Mouse (Mus musculus) spleen, postnatal 10 days (tissue): ENCODE results near the gene Capn5.
A peak's percentile ranks its signal among the peaks of the same experiment; 100 is the strongest.

Source experiments
- DNase-seq, 2 experiments: peaks; one replicate each; pipeline ENCODE4 v3.0.0; 2021 to 2022; ENCODE audit warnings: low spot score in 2 of 2

Capn5 gene

GRCm38 (mm10) chr7:98111233-98111632 is 66.8 kb downstream of the Capn5 start:
- no peak for DNase-seq

GRCm38 (mm10) chr7:98109771-98110170 is 68.3 kb downstream of the Capn5 start:
- DNase-seq, result no peak

DNA sequence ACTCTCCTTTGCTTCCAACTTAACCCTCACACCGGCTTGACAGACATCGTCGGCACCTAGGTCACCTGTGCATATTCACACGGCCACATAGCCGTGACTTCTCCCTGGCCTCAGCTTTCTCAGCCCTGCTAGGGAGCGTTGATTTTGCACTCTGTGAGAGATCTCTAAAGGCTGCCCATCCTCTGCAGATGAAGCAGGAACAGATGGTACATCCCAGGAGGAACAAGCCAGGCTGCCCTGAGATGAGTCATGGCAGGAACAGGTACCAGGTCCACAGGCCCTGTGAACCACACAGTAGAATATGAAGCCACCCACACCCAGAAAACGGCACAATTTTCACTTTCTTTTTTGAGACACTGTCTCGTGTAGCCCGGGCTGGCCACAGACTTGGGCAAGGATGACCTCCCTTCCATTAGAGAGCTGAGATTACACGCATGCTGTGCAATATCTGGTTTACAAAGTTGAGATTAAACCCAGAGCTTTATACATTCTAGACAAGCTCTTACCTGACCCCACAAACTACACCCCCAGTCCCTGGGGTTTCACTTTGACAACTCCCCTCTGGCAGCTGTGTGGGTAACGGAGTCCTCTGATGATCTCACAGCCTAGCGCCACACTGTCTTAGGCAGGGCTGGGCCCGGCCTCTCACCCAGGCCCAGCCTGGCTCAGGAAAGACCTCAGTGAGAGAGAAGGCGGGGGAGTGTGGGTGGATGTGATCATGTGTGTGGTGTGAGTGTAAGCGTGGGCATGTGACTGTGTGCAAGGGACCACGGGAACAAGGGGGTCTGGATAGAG is 69.2 kb downstream of the Capn5 start:
- DNase-seq, result no peak

DNA sequence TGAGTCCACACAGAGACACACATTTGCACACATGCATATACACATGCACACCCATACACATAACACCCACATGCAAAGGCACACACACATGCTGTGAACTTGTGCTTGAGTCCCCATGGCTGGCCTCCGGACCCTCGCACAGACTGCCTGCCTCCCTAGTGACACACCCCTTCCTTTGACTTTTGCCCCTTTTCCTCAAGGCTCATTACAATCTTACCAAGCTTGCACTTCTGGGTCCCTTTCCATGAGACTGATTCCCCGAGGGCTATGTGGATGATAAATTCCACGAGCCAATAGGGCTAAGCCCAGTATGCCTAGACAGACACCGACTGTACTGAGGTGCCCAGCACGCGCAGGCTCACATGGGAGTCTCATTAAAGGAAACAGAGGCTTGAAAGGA is 71.8 kb downstream of the Capn5 start:
- no peak for DNase-seq

- DNase-seq, result no peak
Observed at GRCm38 (mm10) chr7:98104481-98105435, 73.3 kb downstream of the Capn5 start.

DNA sequence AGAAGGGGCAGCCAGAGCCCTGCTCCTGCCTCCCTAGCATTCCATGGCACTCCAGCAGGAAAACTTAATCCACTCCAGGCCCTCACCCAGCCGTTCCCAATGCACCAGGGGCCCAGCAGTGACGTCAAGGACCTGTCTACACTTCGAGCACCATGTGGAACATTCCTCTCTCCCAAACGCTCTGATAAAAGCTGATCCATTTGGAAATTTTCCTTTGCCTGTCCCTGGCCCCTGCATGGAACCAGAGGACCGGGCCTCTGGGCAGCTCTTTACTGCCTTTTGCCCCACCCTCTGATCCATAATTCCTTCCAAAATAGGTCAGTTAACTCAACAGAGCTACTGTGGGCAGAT is 74.2 kb downstream of the Capn5 start:
- no peak for DNase-seq

GRCm38 (mm10) chr7:98103002-98103941 is 74.8 kb downstream of the Capn5 start:
- peak; percentile 74 to 86 for DNase-seq

DNA sequence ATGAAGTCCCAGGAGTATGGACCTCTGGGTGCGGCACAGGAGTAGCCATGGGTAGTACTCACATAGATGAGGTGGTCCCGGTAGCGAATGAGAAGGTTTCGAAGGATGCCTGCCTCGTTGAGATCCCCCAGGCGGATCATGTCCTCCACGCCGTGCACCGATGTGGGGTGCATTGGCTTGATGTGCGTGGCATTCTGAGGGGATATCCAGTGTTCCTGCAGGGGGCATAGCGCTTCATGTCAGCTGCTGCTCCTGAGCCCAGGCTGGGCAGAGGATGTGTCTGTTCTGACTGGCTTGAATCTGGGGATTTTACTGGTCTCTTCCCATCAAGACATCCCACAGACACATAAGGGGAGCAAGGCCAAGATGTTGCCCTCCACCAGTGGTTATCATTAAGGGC is 75.6 kb downstream of the Capn5 start:
- DNase-seq, result no peak

DNA sequence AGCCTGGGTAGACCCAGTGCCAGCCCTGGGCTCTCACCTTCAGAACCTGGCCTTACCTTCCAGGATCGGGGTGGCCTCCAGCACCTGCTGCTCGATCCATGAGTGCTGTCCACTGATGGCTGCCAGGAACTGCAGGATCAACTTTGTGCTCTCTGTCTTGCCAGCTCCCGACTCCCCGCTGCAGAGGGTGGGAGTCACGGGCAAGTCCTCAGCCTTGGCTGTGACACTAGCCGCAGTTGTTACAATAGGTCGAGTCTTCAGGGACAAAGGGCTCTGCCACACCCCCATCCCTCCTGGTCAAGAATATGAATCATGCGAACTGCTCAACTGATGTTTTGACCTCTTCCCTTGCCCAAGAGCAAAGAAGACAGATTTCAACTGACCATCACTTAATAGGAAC is 80.5 kb downstream of the Capn5 start:
- DNase-seq, result no peak

DNA sequence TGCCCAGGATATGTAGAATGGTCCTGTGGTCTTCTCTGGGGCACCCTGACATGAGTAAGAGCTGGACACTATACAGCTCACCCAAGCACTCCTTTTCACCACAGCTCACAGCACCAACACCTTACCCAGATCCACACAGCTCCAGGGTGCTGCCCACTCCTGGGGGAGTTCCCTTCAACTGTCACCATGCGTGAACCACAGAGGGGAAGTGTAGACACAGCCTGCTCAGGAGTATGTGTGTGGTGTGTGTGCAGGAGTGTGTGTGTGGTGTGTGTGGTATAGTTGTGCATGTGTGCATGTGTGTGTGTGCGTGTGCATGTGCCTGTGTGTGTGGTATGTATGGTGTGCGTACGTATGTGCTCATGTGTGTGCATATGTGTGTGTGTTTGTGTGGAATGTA is 82.2 kb downstream of the Capn5 start:
- no peak for DNase-seq

GRCm38 (mm10) chr7:98086346-98086745 is 91.7 kb downstream of the Capn5 start:
- DNase-seq, result no peak

DNA sequence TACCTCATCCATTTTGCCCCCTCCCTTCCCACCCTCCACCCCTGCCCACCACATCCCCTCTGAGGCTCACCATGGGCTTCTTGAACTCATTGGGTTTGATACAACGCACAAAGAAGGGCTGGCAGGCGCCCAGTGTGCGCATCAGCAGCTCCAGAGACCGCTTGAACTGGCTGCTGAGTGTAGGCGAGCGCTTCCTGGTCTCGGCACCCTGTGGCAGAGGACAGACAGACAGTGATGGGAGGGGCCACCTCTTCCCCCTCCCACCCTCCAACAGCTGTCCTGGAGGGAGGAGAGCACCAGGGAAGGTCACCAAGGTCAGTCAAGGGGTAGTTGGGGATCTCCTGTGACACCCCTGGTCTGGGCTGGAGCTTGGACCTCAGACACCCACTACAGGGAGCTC is 92.8 kb downstream of the Capn5 start:
- DNase-seq, result peak in 1 of 2 experiments; percentile 37

DNA sequence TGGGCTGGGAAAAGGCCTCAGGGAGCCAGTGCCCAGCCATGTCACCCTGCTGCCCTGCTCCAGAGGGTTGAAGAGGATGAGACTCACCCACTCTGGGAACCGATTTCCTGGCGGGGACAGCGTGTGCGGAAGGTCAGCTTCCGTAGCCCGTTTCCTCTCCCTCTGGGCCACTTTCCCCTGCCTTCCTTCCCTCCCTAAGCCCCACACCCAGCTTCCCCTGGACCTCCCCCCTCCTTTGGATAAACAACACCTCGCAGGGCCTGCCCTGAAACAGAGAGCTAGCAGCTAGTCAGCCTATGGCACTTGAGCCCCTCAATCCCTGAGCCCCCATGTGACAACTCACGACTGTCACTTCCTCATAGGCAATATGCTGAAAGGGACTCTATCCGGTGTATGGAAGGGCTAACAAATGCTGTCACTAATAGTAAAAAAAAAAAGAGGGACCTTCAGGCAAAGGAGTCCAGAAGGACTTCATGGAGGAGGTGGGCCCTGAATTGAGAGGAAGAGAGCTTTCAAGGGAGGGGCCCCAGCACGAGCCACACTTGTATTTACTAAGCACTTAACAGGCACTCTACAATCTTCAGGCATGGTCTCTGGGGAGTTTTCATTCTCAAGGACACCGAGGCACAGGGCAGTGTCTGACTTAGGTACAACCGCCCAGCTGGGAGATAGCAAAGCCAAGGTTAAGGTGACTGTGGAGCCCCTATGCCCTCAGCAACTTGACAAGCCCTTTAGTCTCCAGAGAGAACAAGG is 93.4 kb downstream of the Capn5 start:
- DNase-seq, result no peak

DNA sequence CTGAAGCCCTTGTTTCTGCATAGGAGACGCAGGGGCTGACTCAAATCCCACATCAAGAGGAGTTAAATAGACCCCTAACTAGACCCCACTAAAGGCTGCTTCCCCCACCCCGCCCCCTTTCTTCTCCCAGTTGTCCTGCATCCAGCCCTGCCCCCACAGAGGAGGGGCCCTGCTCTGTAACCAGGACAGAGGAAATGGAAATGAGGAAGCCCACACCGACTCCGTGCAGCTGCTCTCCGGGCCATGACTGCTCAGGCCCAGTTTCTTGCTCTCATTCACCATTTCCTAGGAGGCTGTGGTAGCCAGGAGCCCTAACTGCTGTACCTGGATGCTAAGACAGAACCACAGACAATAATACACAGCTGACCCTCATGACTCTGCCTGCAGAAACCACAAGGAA is 95.7 kb downstream of the Capn5 start:
- DNase-seq, result no peak

DNA sequence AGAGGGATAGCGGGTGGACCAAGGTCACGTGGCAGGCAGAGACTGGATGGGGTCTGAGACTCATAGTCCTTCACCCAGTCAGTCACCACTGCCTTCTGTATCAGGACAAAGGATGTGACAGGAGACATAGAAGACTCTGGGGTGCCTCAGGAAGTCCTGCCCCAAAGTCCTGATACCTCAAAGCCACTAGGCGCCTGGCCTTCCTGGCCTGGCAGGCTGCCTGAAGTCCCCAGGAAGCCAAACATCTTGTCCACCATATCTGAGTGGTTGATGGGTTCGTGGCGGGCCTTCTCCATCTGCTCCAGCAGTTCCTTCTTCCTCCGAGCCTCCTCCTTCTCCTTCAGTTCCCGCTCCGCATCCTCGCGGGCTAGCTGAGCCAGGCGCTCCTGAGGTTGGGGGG is 100.6 kb downstream of the Capn5 start:
- no peak for DNase-seq

DNA sequence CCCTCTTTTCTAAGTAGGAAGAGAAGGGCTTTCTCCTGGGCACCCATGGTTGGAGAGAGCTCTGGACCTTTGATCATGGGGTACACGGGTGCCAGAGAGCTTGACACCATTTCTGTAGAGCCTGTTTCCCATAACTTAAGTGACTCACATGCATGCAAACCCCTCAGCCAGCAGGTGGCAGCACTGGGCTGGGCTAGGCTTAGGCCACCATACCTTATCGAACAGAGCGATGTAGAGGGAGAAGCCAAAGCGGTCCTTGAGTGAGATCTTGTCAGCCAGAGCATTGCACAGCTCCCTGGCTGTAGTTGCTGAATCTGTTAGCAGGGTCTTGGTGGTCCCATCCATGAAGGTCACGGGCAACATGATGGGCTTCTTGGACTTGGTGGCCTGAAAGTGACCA is 106.5 kb downstream of the Capn5 start:
- peak; percentile 78 to 91 for DNase-seq
